Mouse (Mus musculus) gastrocnemius, adult 2 months (tissue): ENCODE measurements around the gene Ddx19b. TPM values are rescaled to one million over a fixed set of nuclear protein-coding genes. Genes with fewer than 3 reads are reported as not detected.
A peak's percentile ranks its signal among the peaks of the same experiment; 100 is the strongest.
"Not testable (repeated sequence)": the region's sequence is repeated elsewhere in the genome, so short reads cannot be mapped to it uniquely, and the experiment has no call there.

Experiments used
- DNase-seq: peaks from one replicate; pipeline ENCODE4 v3.0.0; 2022
- H3K27ac ChIP-seq: fragments of 200-600 bp; 2 replicates; pipeline ENCODE4 v1.8.1; 2022; ENCODE audit warnings: mild to moderate bottlenecking
- H3K4me3 ChIP-seq: fragments of 200-600 bp; 2 replicates; pipeline ENCODE4 v1.8.1; 2022; ENCODE audit warnings: mild to moderate bottlenecking, moderate library complexity
- CTCF ChIP-seq: fragments of 200-600 bp; IDR thresholded peaks from 2 replicates; pipeline ENCODE4 v1.8.1; 2022; ENCODE audit warnings: antibody characterized with exemption, mild to moderate bottlenecking, moderate library complexity
- intact Hi-C: fragments of 180-260 bp; cut with DNase I; formaldehyde crosslinking; loops from one replicate; pipeline ENCODE4 v1.15.1; 2025
- total RNA-seq, 2 experiments: library from RNA; stranded (reverse); gene quantifications; 2 replicates each; pipeline ENCODE4 v1.2.3; 2021

Gene Ddx19b
- total RNA-seq, 2 experiments from 2014 or later, result 11.4 to 13.0 TPM

DNA sequence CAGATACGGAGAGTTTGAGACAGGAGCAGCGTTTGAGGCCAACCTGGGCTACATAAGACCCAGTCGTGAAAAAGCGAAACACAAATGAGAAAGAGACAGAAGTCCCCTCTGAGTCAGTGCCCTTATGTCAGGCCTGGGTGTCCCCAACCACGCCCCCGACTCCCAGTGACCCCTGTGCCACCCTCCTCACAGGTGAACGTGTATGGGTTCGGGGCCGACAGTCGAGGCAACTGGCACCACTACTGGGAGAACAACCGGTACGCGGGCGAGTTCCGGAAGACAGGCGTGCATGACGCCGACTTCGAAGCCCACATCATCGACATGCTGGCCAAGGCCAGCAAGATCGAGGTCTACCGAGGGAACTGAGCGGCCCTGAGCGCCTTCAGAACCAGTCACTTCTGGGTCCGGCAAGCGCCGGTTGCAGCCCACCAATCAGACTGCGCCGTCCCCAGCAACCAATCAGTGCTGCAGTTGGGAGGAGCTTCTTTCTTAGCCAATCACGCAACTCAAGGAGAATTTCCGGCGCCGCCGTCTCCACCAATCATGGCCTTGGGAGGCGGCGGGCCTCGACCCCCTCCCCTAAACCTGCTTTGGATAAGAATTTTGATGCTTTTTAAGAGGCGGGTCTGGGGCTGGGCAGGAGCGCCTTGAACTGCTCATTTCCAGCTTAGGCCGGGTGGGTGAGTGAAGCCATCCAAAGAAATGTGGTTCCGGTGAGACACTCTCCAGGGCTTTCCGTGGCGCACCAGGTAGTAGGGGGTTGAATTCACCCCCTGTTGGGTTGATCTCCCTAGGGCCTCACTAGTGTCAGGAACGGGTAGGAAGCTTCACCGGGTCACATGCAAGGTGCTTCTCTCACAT, 61.4 kb downstream of the Ddx19b start:
- peak; percentile 88 for DNase-seq
- peak overlapping the region; percentile 71 for H3K27ac ChIP-seq
- no peak for TF ChIP-seq CTCF
- peak overlapping the region; percentile 76 for H3K4me3 ChIP-seq
- intact Hi-C loops, result loop anchor here (5.0 kb wide), 1 partner anchor 53 kb away; the partner anchor contains the start of gene St3gal2

DNA sequence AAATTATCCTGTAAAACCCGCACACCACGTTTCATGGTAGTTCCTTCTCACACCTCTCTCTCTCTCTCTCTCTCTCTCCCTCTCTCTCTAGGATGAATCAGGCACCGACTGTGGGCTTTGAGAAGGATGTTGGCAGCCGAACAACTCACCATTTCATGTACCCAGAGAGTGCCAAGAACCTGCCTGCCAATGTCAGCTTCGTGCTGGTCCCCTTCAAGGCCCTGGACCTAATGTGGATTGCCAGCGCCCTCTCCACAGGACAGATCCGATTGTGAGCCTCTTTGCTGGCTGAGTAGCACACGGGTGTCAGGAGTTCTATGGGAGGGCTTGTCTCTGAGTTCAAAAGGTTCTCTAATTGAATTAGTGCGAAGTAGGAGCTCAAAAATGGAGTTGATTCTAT, 64.2 kb downstream of the Ddx19b start:
- no peak for DNase-seq
- intact Hi-C loops, result loop anchor here (5.0 kb wide), 1 partner anchor 50 kb away; the partner anchor contains the start of gene St3gal2
- no peak for TF ChIP-seq CTCF
- no peak overlapping the region for H3K27ac ChIP-seq
- H3K4me3 ChIP-seq, result no peak overlapping the region

DNA sequence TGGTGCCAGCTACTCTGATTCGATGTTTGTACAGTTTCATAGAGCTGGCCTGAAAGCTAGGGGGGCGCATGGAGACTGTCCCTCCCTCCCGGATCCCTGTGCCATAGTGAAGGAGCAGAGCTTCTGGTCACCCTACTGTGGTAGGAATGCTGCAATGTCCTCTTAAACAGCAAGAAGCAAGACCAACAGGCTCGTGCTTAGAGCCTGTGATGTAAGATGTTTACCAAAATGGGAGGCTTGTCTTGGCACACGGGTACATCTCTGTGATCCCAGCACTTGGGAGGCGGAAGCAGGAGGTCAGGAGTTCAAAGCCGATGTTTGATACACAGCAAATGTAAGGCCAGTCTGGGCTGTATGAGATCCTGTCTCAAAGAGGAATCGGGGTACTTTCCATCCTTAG, 65.0 kb downstream of the Ddx19b start:
- no peak overlapping the region for H3K4me3 ChIP-seq
- TF ChIP-seq CTCF, result no peak

DNA sequence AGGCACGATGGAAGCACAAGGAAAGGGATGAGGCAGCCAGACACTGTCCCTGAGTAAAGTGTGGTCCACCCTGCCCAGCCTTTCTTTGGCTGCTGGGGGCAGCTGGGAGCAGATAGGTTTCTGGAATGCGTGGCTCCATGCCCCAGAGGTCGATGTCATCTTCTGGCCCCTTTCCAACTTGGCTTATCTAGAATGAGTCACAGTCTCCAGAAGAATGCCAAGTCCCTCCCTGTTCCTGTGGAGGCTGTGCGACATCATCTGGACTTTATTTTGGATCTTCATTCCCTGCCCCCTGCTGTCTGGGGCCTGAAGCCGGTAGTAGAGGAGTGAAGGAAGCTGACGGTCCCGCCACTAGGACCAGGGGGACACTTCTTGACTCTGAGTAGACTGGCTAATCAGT, 66.0 kb downstream of the Ddx19b start:
- peak overlapping the region; percentile 19; the same call in 1 of the 2 replicates for H3K4me3 ChIP-seq
- peak overlapping the region; percentile 43 for H3K27ac ChIP-seq
- intact Hi-C loops, result loop anchor here (5.0 kb wide), 1 partner anchor 48 kb away; the partner anchor contains the start of gene St3gal2
- peak; percentile 64 for TF ChIP-seq CTCF
- peak; percentile 79 for DNase-seq

More for the DNA sequence above, 65.0 kb downstream of the Ddx19b start:
- no peak for DNase-seq
- intact Hi-C loops, result loop anchor here (5.0 kb wide), 1 partner anchor 49 kb away; the partner anchor contains the start of gene St3gal2
- H3K27ac ChIP-seq, result peak overlapping the region; percentile 43

DNA sequence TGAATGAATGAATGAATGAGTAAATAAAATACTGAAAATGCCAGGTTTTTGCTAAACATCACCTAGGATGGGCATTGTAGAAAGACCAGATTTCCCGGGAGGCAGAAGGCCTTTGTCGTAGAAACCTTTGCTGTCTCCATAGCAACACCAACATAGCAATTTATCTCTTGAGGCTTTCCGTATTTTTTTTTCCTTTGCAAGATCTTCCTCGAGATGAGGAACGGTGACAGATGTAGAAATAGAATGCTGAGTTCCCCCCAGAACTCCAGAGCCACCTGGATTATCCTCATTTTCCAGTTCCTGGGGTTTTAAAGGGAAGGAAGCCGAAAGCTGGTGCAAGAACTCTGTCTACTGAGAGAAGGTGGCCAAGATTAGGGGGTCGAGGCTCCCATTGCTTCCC, 66.9 kb downstream of the Ddx19b start:
- TF ChIP-seq CTCF, result no peak
- Histone ChIP-seq H3K4me3 (no peak overlapping the region), H3K27ac (no peak overlapping the region)
- DNase-seq, result no peak
- intact Hi-C loops, result loop anchor here (5.0 kb wide), 1 partner anchor 47 kb away; the partner anchor contains the start of gene St3gal2

DNA sequence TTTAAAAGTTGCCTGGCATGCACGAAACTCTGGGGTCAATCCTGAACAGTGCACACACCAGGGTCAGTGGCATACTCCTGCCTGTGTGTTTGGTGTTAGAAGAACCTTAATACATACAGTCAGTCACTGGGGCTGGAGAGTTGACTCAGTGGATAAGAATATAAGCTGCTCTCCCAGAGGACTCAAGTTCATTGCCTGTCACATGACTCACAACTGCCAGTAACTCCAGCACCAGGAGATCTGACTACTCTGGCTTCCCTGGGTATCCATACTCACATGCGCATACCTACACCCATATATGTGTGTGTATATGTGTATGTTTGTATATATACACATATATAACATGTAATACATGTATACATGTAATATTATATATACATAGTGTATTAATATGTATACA, 68.5 kb downstream of the Ddx19b start:
- intact Hi-C loops, result no loop called here
- no peak overlapping the region for H3K4me3 ChIP-seq
- no peak for TF ChIP-seq CTCF
- no peak for DNase-seq
- H3K27ac ChIP-seq, result no peak overlapping the region

DNA sequence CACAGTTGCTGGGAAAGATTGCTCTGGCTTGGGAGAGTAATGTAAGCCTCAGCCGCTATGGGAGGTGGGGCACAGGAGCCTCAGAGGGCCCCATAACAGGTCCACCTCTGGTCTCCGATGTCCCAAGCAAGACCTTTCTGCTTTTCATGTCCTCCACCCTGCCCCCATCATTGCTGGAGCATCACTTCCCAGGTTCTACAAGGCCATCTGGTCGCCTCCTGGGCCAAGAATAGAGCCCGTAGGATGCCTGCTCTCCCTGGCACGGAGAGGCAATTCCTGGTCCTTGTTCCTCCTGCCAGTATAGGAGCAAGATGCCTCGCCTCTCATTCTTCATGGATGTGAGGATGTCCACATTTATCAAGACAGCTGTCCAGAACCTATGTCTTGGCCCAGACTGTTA, 71.6 kb downstream of the Ddx19b start:
- Histone ChIP-seq H3K4me3 (no peak overlapping the region), H3K27ac (no peak overlapping the region)
- TF ChIP-seq CTCF, result no peak
- intact Hi-C loops, result loop anchor here (5.0 kb wide), 1 partner anchor 38 kb away; no protein-coding TSS in a partner anchor
- DNase-seq, result no peak

DNA sequence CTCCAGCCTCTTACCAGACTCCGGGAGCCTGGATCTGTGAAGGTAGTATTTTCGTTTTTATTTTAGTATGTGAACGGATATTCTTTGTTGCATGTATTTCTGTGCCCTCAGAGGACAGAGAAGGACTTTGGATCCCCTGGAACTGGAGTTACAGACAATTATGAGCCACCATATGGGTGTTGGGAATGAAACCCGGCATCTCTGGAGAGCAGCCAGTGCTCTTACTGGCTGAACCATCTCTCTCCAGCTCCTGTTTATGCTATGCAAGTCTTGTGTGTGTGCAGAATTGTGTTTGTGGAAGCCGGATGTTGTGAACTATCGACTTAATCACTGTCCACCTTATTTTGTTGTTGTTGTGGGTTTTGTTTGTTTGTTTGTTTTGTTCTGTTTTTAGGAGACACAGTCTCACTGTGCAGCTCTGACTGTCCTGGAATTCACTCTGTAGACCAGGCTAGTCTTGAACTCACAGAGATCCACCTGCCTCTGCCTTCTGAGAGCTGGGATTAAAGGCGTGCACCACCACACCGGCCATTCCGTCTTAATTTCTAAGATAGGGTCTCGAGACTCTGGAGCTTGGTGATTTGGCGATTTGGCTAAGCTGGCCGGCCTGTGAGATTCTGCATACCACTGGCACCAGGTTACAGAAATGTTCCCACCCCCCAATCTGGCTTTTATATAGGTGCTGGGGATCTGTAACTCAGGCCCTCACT, 72.3 kb downstream of the Ddx19b start:
- intact Hi-C loops, result loop anchor here (5.0 kb wide), 1 partner anchor 37 kb away; no protein-coding TSS in a partner anchor
- H3K4me3 ChIP-seq, result no peak overlapping the region
- H3K27ac ChIP-seq, result no peak overlapping the region
- no peak for DNase-seq
- TF ChIP-seq CTCF, result no peak

DNA sequence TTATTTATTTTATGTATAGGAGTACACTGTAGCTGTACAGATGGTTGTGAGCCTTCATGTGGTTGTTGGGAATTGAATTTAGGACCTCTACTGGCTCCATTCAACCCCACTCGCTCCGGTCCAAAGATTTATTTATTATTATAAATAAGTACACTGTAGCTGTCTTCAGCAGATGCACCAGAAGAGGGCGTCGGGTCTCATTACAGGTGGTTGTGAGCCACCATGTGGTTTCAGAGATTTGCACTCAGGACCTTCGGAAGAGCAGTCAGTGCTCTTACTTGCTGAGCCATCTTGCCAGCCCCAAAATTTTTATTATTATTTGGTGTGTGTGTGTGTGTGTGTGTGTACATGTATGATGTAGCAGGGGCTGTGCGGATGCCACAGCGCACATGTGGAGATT, 73.0 kb downstream of the Ddx19b start:
- intact Hi-C loops, result loop anchor here (5.0 kb wide), 1 partner anchor 36 kb away; no protein-coding TSS in a partner anchor
- H3K4me3 ChIP-seq, DNase-seq, H3K27ac ChIP-seq: not testable (repeated sequence)
- TF ChIP-seq CTCF, result peak; percentile 10; the same call in 1 of the 2 replicates

DNA sequence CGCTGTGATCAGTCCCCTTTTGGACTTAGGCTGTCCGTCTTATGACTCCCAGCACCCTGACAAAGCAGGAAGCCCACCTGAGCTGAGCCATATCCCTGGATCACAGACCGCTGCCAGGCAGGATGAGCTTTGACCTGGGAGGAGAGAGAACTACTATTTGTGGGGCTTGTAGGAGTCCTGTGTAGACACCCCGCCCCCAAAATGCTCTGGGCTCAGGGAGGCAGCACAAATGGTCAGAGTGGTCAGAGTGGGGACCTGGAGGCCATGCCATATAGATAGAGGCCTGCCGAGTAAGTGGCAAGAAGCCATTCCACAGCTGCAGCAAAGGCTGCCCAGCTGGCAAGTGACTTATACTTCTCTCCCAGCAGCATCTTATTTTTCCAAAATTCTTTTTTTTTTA, 73.4 kb downstream of the Ddx19b start:
- no peak for TF ChIP-seq CTCF
- no peak for DNase-seq
- Histone ChIP-seq H3K4me3 (no peak overlapping the region), H3K27ac (no peak overlapping the region)
- intact Hi-C loops, result loop anchor here (5.0 kb wide), 1 partner anchor 36 kb away; no protein-coding TSS in a partner anchor

DNA sequence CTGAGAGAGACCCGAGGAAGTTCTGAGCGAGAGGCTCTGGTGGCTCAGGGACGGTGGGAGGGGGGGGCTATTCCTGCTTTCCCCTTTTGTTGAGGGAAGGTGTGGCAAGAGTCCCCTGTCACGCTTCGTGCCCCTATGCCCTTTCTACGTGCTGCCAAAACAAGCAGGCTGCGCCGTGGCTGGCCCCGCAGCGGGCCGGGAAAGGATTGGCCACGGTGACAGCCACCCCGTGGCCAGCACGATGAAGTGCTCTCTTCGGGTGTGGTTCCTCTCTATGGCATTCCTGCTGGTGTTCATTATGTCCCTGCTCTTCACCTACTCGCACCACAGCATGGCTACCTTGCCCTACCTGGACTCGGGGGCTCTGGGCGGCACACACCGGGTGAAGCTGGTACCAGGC, 74.1 kb downstream of the Ddx19b start:
- TF ChIP-seq CTCF, result peak; percentile 41

DNA sequence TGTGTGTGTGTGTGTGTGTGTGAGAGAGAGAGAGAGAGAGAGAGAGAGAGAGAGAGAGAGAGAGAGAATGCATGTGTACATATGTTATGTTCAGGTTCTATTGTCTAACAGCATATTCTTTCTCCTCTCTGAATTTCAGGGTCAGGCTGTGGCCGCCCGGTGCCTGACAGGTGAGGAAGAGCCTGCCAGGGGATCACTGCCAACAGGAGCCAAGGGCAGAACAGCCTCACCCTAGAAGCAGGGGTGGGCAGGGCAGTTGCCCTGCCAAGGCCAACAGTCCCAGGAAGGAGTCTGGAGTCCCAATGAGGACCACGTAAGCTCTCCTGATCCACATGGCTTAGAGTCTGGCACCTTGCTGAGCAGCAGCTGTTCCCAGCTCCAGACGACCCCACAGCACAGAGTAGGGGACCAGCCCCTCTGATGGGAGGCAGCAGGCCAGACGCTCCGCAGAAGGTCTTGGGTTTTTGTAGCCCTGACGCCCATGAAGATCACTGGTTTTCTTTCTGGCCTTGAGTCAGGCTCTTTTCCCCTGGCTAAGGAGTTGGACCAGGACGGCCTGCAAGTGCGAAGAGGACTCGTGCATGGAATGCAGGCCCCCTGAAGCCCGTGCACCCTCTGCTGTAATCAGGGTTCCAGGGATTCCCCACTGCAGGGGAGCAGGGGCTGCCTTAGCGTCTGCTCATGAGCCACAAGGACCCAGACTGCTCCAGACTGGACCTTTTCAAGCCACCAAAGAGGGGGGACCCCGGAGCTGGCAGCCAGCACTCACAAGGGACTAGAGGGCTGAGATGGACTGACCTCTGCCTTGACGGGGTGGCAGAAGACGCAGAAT, 74.7 kb downstream of the Ddx19b start:
- intact Hi-C loops, result loop anchor here (5.0 kb wide), 1 partner anchor 35 kb away; no protein-coding TSS in a partner anchor
- DNase-seq, result peak; percentile 48
- TF ChIP-seq CTCF, result no peak
- H3K27ac ChIP-seq, result peak overlapping the region; percentile 53
- H3K4me3 ChIP-seq, result no peak overlapping the region

More for the DNA sequence above, 74.1 kb downstream of the Ddx19b start:
- Histone ChIP-seq H3K27ac (peak overlapping the region; percentile 53), H3K4me3 (no peak overlapping the region)
- peak; percentile 60 for DNase-seq
- intact Hi-C loops, result loop anchor here (5.0 kb wide), 1 partner anchor 35 kb away; no protein-coding TSS in a partner anchor
